Mouse (Mus musculus) liver, embryonic 12.5 days (tissue): ENCODE results near the gene Rbpj. TPM values are rescaled to one million over a fixed set of nuclear protein-coding genes. Genes with fewer than 3 reads are reported as not detected.
A peak's percentile ranks its signal among the peaks of the same experiment; 100 is the strongest.

Experiments
- ATAC-seq: fragments of 200-750 bp; cut with Nextera tagmentation; 2 replicates; pipeline ENCODE4 v1.8.0; 2017; ENCODE audit warnings: moderate number of reproducible peaks, mild to moderate bottlenecking, moderate library complexity
- H3K27ac ChIP-seq: fragments of 300-500 bp; sonication (generic); 2 replicates; pipeline ENCODE4 v1.5.1; 2016; ENCODE audit warnings: mild to moderate bottlenecking
- H3K27me3 ChIP-seq: fragments of 300-500 bp; sonication (generic); replicated peaks from 2 replicates; pipeline ENCODE4 v1.6.1; 2016; ENCODE audit warnings: mild to moderate bottlenecking, moderate library complexity
- H3K36me3 ChIP-seq: fragments of 300-500 bp; sonication (generic); 2 replicates; pipeline ENCODE4 v1.6.1; 2016; ENCODE audit warnings: mild to moderate bottlenecking, moderate library complexity
- H3K4me1 ChIP-seq: fragments of 300-500 bp; sonication (generic); 2 replicates; pipeline ENCODE4 v1.6.1; 2016
- H3K4me2 ChIP-seq: fragments of 300-500 bp; sonication (generic); 2 replicates; pipeline ENCODE4 v1.6.1; 2016; ENCODE audit warnings: mild to moderate bottlenecking, moderate library complexity
- H3K4me3 ChIP-seq: fragments of 300-500 bp; sonication (generic); 2 replicates; pipeline ENCODE4 v1.5.1; 2016; ENCODE audit warnings: mild to moderate bottlenecking, moderate library complexity
- H3K9ac ChIP-seq: fragments of 300-500 bp; sonication (generic); 2 replicates; pipeline ENCODE4 v1.6.1; 2016; ENCODE audit warnings: mild to moderate bottlenecking, moderate library complexity
- H3K9me3 ChIP-seq: fragments of 300-500 bp; sonication (generic); replicated peaks from 2 replicates; pipeline ENCODE4 v1.6.1; 2016; ENCODE audit warnings: mild to moderate bottlenecking, moderate library complexity
- WGBS: fragments of 180-500 bp; shearing (Covaris S2); methylation state at CpG from one replicate; pipeline ENCODE4 v1.1.7; 2016; ENCODE audit not compliant: insufficient replicate concordance; 5-methylcytosine and 5-hydroxymethylcytosine counted together
- polyA plus RNA-seq: library from polyadenylated mRNA; unstranded; fragments of >200 nt; fragmentation: Nextera tagmentation; extraction: Ambion mirVana; gene quantifications from 2 replicates; pipeline ENCODE4 v1.2.1, GENCODE M21; 2016

Rbpj gene
- polyA plus RNA-seq, 1 experiment from 2014 or later: 14.4 TPM

DNA sequence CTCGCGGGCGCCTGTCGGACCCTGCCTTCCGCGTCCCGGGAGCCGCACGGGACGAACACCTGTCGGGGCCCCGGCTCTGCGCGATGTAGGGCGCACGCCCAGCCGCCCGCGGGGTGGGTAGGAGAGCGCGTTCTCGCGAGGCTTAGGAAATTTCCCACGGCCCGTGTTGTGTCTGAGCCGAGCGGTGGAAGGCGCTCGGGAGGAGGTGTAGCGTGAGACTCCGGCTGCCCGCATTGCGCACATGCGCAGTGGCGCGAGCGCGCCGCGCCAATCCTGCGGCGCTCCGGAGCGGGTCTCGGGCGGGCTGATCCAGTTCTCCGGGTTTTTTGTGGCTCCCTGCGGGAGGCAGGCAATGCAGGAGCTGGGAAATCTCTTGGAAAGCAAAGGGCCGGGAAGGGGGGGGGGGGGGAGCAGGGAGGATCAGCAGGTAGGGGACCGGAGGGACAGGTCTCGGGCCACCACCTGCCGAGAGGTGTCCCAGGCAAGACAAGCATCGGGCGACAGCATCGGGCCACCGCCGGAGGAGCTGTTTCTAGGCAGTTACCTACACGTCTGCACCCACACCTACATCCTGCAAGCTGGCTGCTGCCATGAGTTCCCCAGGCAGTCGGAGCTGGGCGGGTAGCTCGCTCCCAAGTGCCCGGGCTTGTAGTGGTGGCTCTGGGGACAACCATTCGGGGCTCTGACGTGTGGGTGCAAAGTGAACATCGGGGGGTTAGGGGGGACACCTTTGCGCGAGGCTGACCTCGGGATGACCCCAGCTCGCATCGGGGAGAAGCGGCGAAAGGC is 123.4 kb downstream of the Rbpj start:
- peak overlapping the region; percentile 85 for H3K4me3 ChIP-seq
- H3K36me3 ChIP-seq: no peaks in the 10 kb centered on the region
- peak; percentile 82 for ATAC-seq
- H3K9ac ChIP-seq: peak overlapping the region; percentile 84
- peaks cover 28% of the 10 kb centered on the region for H3K4me1 ChIP-seq
- peak overlapping the region; percentile 98 for H3K4me2 ChIP-seq
- no peaks in the 10 kb centered on the region for H3K9me3 ChIP-seq
- no peaks in the 10 kb centered on the region; the same call in 1 of the 2 replicates for H3K27me3 ChIP-seq
- peak overlapping the region; percentile 91 for H3K27ac ChIP-seq
- under 1% methylated on average over 62 of the region's 72 CpGs for WGBS

DNA sequence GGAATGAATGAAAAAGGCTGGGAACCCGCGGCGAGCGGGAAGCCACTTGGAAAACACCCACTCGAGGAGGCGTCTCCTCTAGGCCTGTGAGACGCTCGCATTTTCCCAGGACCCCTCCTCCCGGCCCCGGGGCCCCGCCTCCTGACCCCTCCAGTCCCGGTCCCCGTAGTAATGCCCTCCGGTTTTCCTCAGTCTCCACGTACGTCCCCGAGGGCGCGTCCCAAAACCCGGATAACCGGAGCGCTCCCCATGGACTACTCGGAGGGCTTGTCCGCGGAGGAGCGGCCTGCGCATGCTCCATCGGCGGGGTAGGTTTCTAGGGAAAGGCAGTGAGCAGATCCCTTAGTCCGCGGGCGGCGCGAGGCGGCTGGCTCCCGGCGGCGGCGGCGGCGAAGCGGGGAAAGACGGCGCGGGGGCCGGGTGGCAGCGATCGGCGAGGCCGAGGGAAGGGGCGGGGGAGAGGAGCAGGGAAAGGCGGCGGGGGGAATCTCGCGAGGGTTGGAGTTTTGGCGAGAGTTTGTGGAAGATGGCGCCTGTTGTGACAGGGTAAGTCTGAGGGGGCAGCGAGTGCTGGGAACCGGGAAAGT is 124.3 kb downstream of the Rbpj start:
- no peaks in the 10 kb centered on the region for H3K36me3 ChIP-seq
- H3K4me2 ChIP-seq: peak overlapping the region; percentile 98
- 2% methylated on average over 55 of the region's 59 CpGs for WGBS
- peak overlapping the region; percentile 84 for H3K9ac ChIP-seq
- peak overlapping the region; percentile 85 for H3K4me3 ChIP-seq
- no peaks in the 10 kb centered on the region for H3K9me3 ChIP-seq
- H3K27ac ChIP-seq: peak overlapping the region; percentile 91
- ATAC-seq: peak; percentile 83
- peaks cover 28% of the 10 kb centered on the region for H3K4me1 ChIP-seq
- H3K27me3 ChIP-seq: no peaks in the 10 kb centered on the region; the same call in 1 of the 2 replicates

DNA sequence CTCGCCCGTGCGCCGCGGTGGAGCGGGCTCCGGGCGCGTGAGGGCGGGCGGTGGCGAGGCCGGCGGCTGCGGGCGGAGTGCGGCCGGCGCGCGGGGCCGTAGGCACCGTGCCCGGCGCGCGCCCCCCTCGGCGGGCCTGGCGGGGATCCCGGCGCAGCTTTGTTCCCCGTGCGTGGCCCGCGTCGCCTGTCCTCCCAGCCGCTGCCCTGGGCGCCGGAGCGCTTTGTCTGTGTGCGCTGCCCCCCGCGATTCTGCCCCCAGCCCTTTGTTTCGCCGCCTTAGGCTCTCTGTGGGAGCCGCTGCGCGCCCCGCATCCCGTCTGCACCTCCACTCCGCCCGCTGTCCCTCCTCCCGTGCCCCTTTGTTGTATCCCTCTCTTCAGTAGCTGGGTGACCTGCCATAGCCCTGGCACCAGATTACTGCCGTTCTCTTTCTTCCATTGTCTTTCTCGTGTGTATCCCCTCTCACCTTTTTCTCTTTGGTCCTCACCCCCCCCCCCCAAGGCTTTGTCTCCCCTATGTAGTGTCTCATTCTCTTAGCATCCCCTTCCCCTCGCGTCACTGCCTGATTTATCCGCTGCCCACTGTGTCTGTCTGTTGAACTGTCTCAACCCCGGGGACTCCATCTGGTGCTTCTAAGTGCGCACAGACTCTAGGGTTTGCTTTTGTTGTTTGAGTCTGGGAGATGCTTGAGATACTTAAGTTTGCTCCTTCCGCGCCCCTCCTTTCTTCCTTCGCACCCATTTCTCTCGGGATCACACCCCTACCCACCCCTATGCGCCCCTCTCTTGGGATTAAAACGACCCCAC is 125.1 kb downstream of the Rbpj start:
- Histone ChIP-seq H3K9me3 (no peaks in the 10 kb centered on the region), H3K4me1 (peaks cover 34% of the 10 kb centered on the region), H3K27ac (peak overlapping the region; percentile 91), H3K4me3 (peak overlapping the region; percentile 85), H3K36me3 (no peaks in the 10 kb centered on the region), H3K9ac (peak overlapping the region; percentile 82), H3K27me3 (no peaks in the 10 kb centered on the region; the same call in 1 of the 2 replicates), H3K4me2 (peak overlapping the region; percentile 94)
- under 1% methylated on average over 57 of the region's 67 CpGs for WGBS
- ATAC-seq: 0 out of 2 replicates have a peak, but pooled peaks have one; percentile 0

DNA sequence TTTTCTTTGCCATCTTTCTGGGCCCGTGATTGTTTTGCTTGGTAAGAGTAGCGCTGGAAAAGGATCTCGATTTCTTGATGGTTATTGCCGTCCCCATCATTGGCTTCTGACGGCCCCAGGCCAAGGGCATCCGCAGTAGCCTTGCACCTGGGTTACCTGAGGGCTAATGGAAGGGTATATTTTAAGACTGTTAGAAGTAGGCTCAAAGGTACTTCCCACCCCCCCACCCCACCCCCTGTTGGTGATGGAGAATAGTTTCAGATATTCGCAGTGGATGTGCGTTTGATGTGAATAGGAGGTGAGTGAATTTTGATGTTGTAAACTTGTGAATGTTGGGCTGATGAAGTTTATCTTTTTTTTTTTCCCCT is 125.7 kb downstream of the Rbpj start:
- WGBS: 9% methylated on average over 8 of the region's 8 CpGs
- no peaks in the 10 kb centered on the region; the same call in 1 of the 2 replicates for H3K27me3 ChIP-seq
- peak overlapping the region; percentile 85 for H3K4me3 ChIP-seq
- H3K9me3 ChIP-seq: no peaks in the 10 kb centered on the region
- H3K36me3 ChIP-seq: no peaks in the 10 kb centered on the region
- peaks cover 35% of the 10 kb centered on the region for H3K4me1 ChIP-seq
- H3K9ac ChIP-seq: peak overlapping the region; percentile 82
- no peak overlapping the region for H3K27ac ChIP-seq
- ATAC-seq: no peak
- H3K4me2 ChIP-seq: peak overlapping the region; percentile 94

DNA sequence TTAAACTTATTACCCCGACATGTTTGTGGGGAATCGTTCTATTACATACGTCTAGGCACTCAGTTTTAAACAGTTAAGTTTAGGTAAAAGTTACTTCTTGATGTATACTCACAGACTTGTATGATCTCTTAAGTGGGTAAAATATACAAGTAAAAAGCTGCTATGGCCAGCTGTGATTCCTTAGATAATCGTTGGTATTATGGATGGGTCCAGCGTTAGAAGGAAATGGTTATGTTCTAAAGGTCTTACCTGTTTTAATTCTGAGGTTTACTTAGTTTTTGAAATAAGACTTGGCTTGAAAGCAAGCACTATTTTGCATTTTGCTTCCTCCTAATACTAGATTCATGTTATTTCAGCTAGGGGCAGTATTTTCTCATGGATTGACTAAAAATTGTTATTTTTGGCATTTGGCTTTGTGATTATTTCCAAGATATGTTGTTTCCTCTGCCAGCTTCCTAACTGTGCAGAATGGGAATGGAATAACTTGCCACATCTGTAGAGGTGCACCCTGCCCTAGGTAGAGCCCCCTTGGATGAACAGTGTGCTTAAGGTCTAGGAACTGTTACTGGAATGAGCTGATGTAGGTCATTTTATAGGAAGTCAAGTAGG is 127.2 kb downstream of the Rbpj start:
- 68% methylated on average over 5 of the region's 5 CpGs for WGBS
- Histone ChIP-seq H3K4me3 (no peak overlapping the region), H3K9ac (no peak overlapping the region), H3K9me3 (no peaks in the 10 kb centered on the region), H3K36me3 (no peaks in the 10 kb centered on the region), H3K4me1 (peaks cover 35% of the 10 kb centered on the region), H3K27ac (no peak overlapping the region), H3K4me2 (no peak overlapping the region), H3K27me3 (no peaks in the 10 kb centered on the region)
- ATAC-seq: no peak

DNA sequence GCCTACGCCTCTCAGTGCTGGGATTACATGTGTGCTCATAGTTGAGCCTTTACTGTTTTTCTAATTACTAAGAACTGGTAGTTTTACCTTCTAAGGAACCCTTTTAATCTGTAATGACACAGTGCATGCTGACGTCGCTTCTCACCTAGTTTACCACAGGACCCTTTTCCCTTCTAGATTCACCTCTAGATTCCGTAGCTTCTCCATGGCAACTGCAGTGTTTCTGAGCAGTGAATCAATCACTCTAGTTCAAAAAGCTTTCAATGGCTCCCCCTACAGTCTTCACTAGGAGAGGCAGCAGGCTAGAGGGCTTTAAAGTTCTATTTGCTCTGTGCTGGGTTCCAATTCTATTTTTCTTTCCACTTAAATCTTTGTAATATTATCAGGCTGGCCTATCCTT is 128.3 kb downstream of the Rbpj start:
- Histone ChIP-seq H3K9me3 (no peaks in the 10 kb centered on the region), H3K9ac (no peak overlapping the region), H3K4me2 (no peak overlapping the region), H3K4me3 (no peak overlapping the region), H3K36me3 (no peaks in the 10 kb centered on the region), H3K27me3 (no peaks in the 10 kb centered on the region), H3K4me1 (peaks cover 40% of the 10 kb centered on the region), H3K27ac (no peak overlapping the region)
- 27% methylated on average over 4 of the region's 4 CpGs for WGBS
- no peak for ATAC-seq

DNA sequence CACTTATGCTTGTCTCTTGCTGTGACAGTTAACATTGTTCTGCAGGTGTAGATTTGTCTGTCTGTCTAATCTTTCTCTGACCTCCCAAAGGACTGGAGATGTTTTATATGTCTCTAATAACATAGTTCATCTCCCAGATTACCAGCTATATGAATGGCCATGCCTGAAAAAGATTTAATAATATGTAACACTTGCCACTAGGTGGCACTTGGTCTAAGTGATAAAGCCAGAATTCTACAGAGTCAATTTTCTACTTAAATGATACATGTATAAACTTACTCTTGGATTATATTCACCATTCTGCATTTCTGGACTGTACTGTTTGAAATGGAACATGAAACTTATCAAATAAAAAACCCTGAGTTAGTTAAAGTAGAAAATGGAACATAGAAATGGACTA is 132.6 kb downstream of the Rbpj start:
- no peaks in the 10 kb centered on the region for H3K36me3 ChIP-seq
- no peak for ATAC-seq
- H3K9ac ChIP-seq: no peak overlapping the region
- H3K4me3 ChIP-seq: no peak overlapping the region
- no peak overlapping the region for H3K4me2 ChIP-seq
- H3K4me1 ChIP-seq: peaks cover 20% of the 10 kb centered on the region
- no peak overlapping the region for H3K27ac ChIP-seq
- no peaks in the 10 kb centered on the region for H3K27me3 ChIP-seq
- no peaks in the 10 kb centered on the region for H3K9me3 ChIP-seq

DNA sequence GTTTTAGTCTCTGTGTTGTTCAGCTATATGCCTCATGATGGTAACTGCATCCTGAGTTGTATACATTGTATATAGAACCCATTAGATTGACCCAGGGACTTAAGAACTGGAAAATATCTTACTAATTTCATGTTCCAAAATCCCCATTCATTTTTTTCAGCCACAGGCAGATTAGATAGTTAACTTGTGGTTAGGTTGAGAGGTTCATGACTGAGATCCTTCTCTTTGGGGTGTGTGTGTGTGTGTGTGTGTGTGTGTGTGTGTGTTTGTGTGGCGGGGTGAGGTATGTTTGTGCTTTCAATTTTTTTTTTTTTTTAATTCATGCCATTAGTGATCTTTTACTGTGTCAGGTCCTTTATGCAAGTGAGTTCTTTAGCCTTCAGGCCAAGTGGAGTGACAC is 133.2 kb downstream of the Rbpj start:
- no peak overlapping the region for H3K4me3 ChIP-seq
- H3K9me3 ChIP-seq: no peaks in the 10 kb centered on the region
- no peak overlapping the region for H3K4me2 ChIP-seq
- H3K4me1 ChIP-seq: peaks cover 18% of the 10 kb centered on the region
- H3K27me3 ChIP-seq: no peaks in the 10 kb centered on the region
- no peak for ATAC-seq
- 67% methylated on average over 1 of the region's 1 CpGs for WGBS
- no peak overlapping the region for H3K27ac ChIP-seq
- no peaks in the 10 kb centered on the region for H3K36me3 ChIP-seq
- no peak overlapping the region for H3K9ac ChIP-seq

DNA sequence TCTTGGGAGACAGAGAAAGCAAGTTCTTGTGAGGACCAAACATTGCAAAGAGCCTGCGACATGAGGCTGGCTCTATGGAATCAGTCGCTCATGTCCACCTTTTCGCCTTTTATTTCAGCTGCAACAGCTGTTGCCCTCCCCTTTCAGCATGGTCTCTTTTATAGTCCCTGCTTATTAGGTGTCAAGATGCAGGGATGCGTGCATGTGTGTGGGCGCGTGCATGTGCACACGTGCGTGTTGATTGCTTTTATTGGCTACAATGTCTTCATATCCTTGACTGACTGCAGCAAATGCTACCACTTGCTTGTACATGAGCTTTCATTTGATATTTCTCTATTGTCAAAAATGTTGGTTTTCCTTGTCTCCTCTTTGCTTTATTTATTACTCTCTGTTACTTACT is 136.2 kb downstream of the Rbpj start:
- Histone ChIP-seq H3K36me3 (no peaks in the 10 kb centered on the region), H3K9ac (no peak overlapping the region), H3K27ac (no peak overlapping the region), H3K27me3 (no peaks in the 10 kb centered on the region), H3K4me1 (peaks cover 22% of the 10 kb centered on the region), H3K4me2 (no peak overlapping the region), H3K4me3 (no peak overlapping the region), H3K9me3 (no peaks in the 10 kb centered on the region)
- no peak for ATAC-seq
- WGBS: 86% methylated on average over 8 of the region's 8 CpGs

DNA sequence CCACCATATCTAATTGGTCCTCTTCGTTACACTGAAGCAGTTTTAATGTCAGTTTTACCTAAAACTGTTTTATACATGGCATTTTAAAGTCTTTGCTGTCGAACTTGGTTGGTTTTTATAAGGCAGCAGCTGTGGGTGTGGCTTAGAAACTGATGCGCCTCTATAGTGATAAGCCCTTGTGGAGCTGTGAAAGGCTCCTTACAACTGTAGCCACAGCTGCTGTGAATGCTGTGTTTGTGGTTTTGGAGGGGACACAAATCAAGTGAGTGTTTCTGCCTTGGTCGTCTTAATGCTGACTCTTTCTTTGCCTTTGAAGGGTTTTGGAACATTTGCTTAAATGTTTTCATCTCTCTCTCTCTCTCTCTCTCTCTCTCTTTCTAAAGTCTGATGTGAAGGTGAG is 139.5 kb downstream of the Rbpj start:
- H3K27me3 ChIP-seq: no peaks in the 10 kb centered on the region
- H3K9ac ChIP-seq: no peak overlapping the region
- peaks cover 17% of the 10 kb centered on the region for H3K4me1 ChIP-seq
- peak overlapping the region; percentile 19; the same call in 1 of the 2 replicates for H3K4me2 ChIP-seq
- H3K9me3 ChIP-seq: no peaks in the 10 kb centered on the region
- no peaks in the 10 kb centered on the region for H3K36me3 ChIP-seq
- 26% methylated on average over 4 of the region's 4 CpGs for WGBS
- ATAC-seq: no peak
- H3K4me3 ChIP-seq: no peak overlapping the region
- H3K27ac ChIP-seq: no peak overlapping the region

DNA sequence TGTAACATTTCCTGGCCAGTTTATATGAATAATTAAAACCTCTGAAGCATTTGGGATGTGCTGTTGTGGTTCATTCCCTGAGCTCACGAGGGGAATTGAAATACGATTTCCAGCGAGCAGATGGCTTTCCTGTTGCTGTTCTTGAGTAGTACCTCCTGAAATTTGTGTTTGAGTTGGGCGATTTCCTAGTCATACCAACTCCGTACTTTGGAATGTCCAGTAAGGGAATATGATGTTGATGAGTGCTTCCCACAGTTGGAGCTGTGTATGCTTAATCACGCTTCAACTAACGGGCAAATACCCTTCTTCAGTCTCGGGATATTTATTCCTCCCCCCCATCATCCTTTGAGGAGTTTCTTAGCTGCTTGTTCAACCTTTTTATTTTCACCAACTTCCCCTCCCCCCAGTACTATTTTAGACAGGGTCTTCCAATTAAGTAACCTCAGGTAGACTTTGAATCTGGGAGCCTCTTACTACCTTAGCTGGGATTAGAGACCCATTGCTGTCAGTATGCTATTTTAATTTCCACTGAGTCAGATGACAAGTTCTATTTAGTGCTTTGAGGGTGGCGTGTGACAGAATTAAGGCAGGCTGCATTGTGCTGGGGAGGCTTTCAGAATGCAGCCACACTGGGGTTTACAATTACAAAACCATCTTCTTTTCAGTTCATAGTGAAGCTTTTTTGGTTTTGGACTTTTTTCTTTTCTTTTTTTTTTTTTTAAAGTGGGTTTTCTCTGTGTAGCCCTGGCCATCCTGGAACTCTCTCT is 141.5 kb downstream of the Rbpj start:
- Histone ChIP-seq H3K27me3 (no peaks in the 10 kb centered on the region), H3K4me1 (peaks cover 17% of the 10 kb centered on the region), H3K27ac (no peak overlapping the region), H3K4me2 (no peak overlapping the region), H3K9ac (no peak overlapping the region), H3K4me3 (no peak overlapping the region), H3K36me3 (no peaks in the 10 kb centered on the region), H3K9me3 (no peaks in the 10 kb centered on the region)
- WGBS: 78% methylated on average over 9 of the region's 9 CpGs
- no peak for ATAC-seq
